In genomic region chr4:134510396-134510795, GRCm38 (mm10) we compare ENCODE assay signal across 9 mouse cellular contexts. TPM values are rescaled to one million over a fixed set of nuclear protein-coding genes. Genes with fewer than 3 reads are reported as not detected.
DNase-seq lines count a peak whose midpoint lies in the region; ATAC-seq lines count a peak whose summit lies in the region.
"Had no signal": no experiment of that assay in that cellular context is flagged by ENCODE, and none has a peak within 500 bp of the region (broad histone marks: within the 10 kb centered on the region; RNA-seq: fewer than 3 reads in every experiment).

No protein-coding gene starts in this region.

- no peak overlapping the region for H3K9ac ChIP-seq in heart, embryonic 13.5 days
- H3K9ac ChIP-seq in embryonic facial prominence, embryonic 11.5 days (replicated peaks; ENCODE audit: low read length), result no peak overlapping the region
- no peak overlapping the region for H3K9ac ChIP-seq in hindbrain, embryonic 15.5 days
- H3K9ac ChIP-seq in midbrain, embryonic 11.5 days (ENCODE audit: low read length), result no peak overlapping the region

- no peak for DNase-seq in heart, postnatal 4 days
- no peak for DNase-seq in embryonic facial prominence, embryonic 11.5 days (ENCODE audit: low spot score)
- DNase-seq in midbrain, embryonic 11.5 days (ENCODE audit: low spot score, missing footprints), result no peak
- DNase-seq in adrenal gland, adult 2 months, result no peak
- DNase-seq in spleen, postnatal 14 days (ENCODE audit: low spot score in 2 of 2), result no peak
- DNase-seq in lung, postnatal 14 days, result no peak

- WGBS in heart, embryonic 13.5 days, result 75% methylated on average over 4 of the region's 4 CpGs
- WGBS in embryonic facial prominence, embryonic 11.5 days, result 76% methylated on average over 4 of the region's 4 CpGs
- WGBS in hindbrain, embryonic 15.5 days, result 77% methylated on average over 4 of the region's 4 CpGs
- 83% methylated on average over 4 of the region's 4 CpGs for WGBS in midbrain, embryonic 11.5 days

- H3K27me3 ChIP-seq in heart, embryonic 13.5 days (replicated peaks), result no peaks in the 10 kb centered on the region
- no peaks in the 10 kb centered on the region for H3K27me3 ChIP-seq in embryonic facial prominence, embryonic 11.5 days (ENCODE audit: control insufficient read depth, insufficient read depth, low read length)
- H3K27me3 ChIP-seq in hindbrain, embryonic 15.5 days, result no peaks in the 10 kb centered on the region
- no peaks in the 10 kb centered on the region for H3K27me3 ChIP-seq in midbrain, embryonic 11.5 days (ENCODE audit: control insufficient read depth, insufficient read depth, low read length)

- H3K4me1 ChIP-seq in heart, embryonic 13.5 days, result peaks cover 41% of the 10 kb centered on the region
- no peaks in the 10 kb centered on the region for H3K4me1 ChIP-seq in embryonic facial prominence, embryonic 11.5 days (ENCODE audit: control insufficient read depth, insufficient read depth, low read length)
- H3K4me1 ChIP-seq in hindbrain, embryonic 15.5 days (replicated peaks), result peaks cover 9% of the 10 kb centered on the region
- peaks cover 15% of the 10 kb centered on the region for H3K4me1 ChIP-seq in midbrain, embryonic 11.5 days (ENCODE audit: control insufficient read depth, insufficient read depth, low read length)

- H3K4me3 ChIP-seq in heart, embryonic 13.5 days, result peak overlapping the region; percentile 75
- H3K4me3 ChIP-seq in embryonic facial prominence, embryonic 11.5 days (ENCODE audit: low read depth, low read length), result peak overlapping the region; percentile 67; the same call in 1 of the 2 replicates
- H3K4me3 ChIP-seq in hindbrain, embryonic 15.5 days, result peak overlapping the region; percentile 47
- no peak overlapping the region for H3K4me3 ChIP-seq in midbrain, embryonic 11.5 days (ENCODE audit: low read depth, low read length)

- H3K36me3 ChIP-seq in heart, embryonic 13.5 days, result peaks cover 19% of the 10 kb centered on the region
- no peaks in the 10 kb centered on the region for H3K36me3 ChIP-seq in embryonic facial prominence, embryonic 11.5 days (replicated peaks; ENCODE audit: control insufficient read depth, insufficient read depth, low read depth, low read length)
- peaks cover 12% of the 10 kb centered on the region for H3K36me3 ChIP-seq in hindbrain, embryonic 15.5 days
- no peaks in the 10 kb centered on the region for H3K36me3 ChIP-seq in midbrain, embryonic 11.5 days (ENCODE audit: control insufficient read depth, insufficient read depth, low read length)

- no peak overlapping the region for H3K27ac ChIP-seq in heart, embryonic 13.5 days (replicated peaks)
- H3K27ac ChIP-seq in embryonic facial prominence, embryonic 11.5 days (replicated peaks; ENCODE audit: low read depth, low read length), result no peak overlapping the region
- no peak overlapping the region for H3K27ac ChIP-seq in hindbrain, embryonic 15.5 days (replicated peaks)
- H3K27ac ChIP-seq in midbrain, embryonic 11.5 days (ENCODE audit: low read depth, low read length), result no peak overlapping the region

- no peaks in the 10 kb centered on the region for H3K9me3 ChIP-seq in heart, embryonic 13.5 days
- H3K9me3 ChIP-seq in embryonic facial prominence, embryonic 11.5 days (replicated peaks; ENCODE audit: control insufficient read depth, low read length), result no peaks in the 10 kb centered on the region
- no peaks in the 10 kb centered on the region for H3K9me3 ChIP-seq in hindbrain, embryonic 15.5 days
- H3K9me3 ChIP-seq in midbrain, embryonic 11.5 days (ENCODE audit: control insufficient read depth, low read length), result no peaks in the 10 kb centered on the region

- ATAC-seq in heart, embryonic 13.5 days (ENCODE audit: extremely low read depth, insufficient number of reproducible peaks, low FRiP score, low TSS enrichment), result no peak
- 0 out of 2 replicates have a peak, but pooled peaks have one; percentile 25 for ATAC-seq in embryonic facial prominence, embryonic 11.5 days (replicated peaks; ENCODE audit: insufficient number of reproducible peaks, low FRiP score, low TSS enrichment, low read depth)
- ATAC-seq in hindbrain, embryonic 15.5 days (ENCODE audit: low FRiP score, low read depth), result no peak; the same call in 1 of the 2 replicates
- peak; percentile 54 for ATAC-seq in midbrain, embryonic 11.5 days (ENCODE audit: low FRiP score)

- peak overlapping the region; percentile 95 for H3K4me2 ChIP-seq in heart, embryonic 13.5 days
- no peak overlapping the region for H3K4me2 ChIP-seq in embryonic facial prominence, embryonic 11.5 days (ENCODE audit: low read depth, low read length)
- peak overlapping the region; percentile 96 for H3K4me2 ChIP-seq in hindbrain, embryonic 15.5 days
- H3K4me2 ChIP-seq in midbrain, embryonic 11.5 days, result no peak overlapping the region

RNA-seq across cellular contexts. Expression of gene Aunip, which starts 0.4 kb away (rescaled TPM):
- 8.5 and 11.2 TPM in 2 replicates for polyA plus RNA-seq in heart, embryonic 13.5 days (2015; fragmentation: Nextera tagmentation; extraction: Ambion mirVana)
- total RNA-seq in heart, postnatal 4 days (2021), result 1 to 10 TPM; 2.9 to 3.6 TPM
- polyA plus RNA-seq in embryonic facial prominence, embryonic 11.5 days (2014; fragmentation: Nextera tagmentation; extraction: Ambion mirVana), result 7.0 and 8.3 TPM in 2 replicates
- 2.0 and 2.9 TPM in 2 replicates for polyA plus RNA-seq in hindbrain, embryonic 15.5 days (2015; fragmentation: Nextera tagmentation; extraction: Ambion mirVana)
- polyA plus RNA-seq in midbrain, embryonic 11.5 days (2014; fragmentation: Nextera tagmentation; extraction: Ambion mirVana), result 7.8 and 7.9 TPM in 2 replicates
- 1 to 10 TPM in 1 of 2 experiments, under 1 TPM in 1; 0.29 to 1.5 TPM for total RNA-seq in adrenal gland, adult 2 months (2021)
- polyA plus RNA-seq in adrenal gland, adult 2 months (2012; rRNA removed), result 0.10 and 0.16 TPM in 2 replicates
- total RNA-seq: gastrocnemius, postnatal 25 days had no signal

RNA-seq across cellular contexts. Expression of gene Paqr7, which starts 13.9 kb away (rescaled TPM):
- 10.0 and 10.9 TPM in 2 replicates for polyA plus RNA-seq in heart, embryonic 13.5 days (2015; fragmentation: Nextera tagmentation; extraction: Ambion mirVana)
- total RNA-seq in heart, postnatal 4 days (2021), result 1 to 10 TPM; 8.2 to 9.0 TPM
- polyA plus RNA-seq in embryonic facial prominence, embryonic 11.5 days (2014; fragmentation: Nextera tagmentation; extraction: Ambion mirVana), result 0.87 and 0.93 TPM in 2 replicates
- polyA plus RNA-seq in hindbrain, embryonic 15.5 days (2015; fragmentation: Nextera tagmentation; extraction: Ambion mirVana), result 30.4 and 35.2 TPM in 2 replicates
- 1.3 and 1.4 TPM in 2 replicates for polyA plus RNA-seq in midbrain, embryonic 11.5 days (2014; fragmentation: Nextera tagmentation; extraction: Ambion mirVana)
- 10 to 100 TPM; 30.3 to 78.9 TPM for total RNA-seq in adrenal gland, adult 2 months (2021)
- 196 and 204 TPM in 2 replicates for polyA plus RNA-seq in adrenal gland, adult 2 months (2012; rRNA removed)

RNA-seq across cellular contexts. Expression of gene Mtfr1l, which starts 24.8 kb away (rescaled TPM):
- 142 and 144 TPM in 2 replicates for polyA plus RNA-seq in heart, embryonic 13.5 days (2015; fragmentation: Nextera tagmentation; extraction: Ambion mirVana)
- 100 to 1,000 TPM; 145 to 150 TPM for total RNA-seq in heart, postnatal 4 days (2021)
- polyA plus RNA-seq in embryonic facial prominence, embryonic 11.5 days (2014; fragmentation: Nextera tagmentation; extraction: Ambion mirVana), result 137 and 138 TPM in 2 replicates
- 168 and 179 TPM in 2 replicates for polyA plus RNA-seq in hindbrain, embryonic 15.5 days (2015; fragmentation: Nextera tagmentation; extraction: Ambion mirVana)
- polyA plus RNA-seq in midbrain, embryonic 11.5 days (2014; fragmentation: Nextera tagmentation; extraction: Ambion mirVana), result 132 and 140 TPM in 2 replicates
- total RNA-seq in adrenal gland, adult 2 months (2021), result 100 to 1,000 TPM; 124 to 147 TPM
- 98.8 and 102 TPM in 2 replicates for polyA plus RNA-seq in adrenal gland, adult 2 months (2012; rRNA removed)

RNA-seq across cellular contexts. Expression of gene Selenon, which starts 41.6 kb away (rescaled TPM):
- polyA plus RNA-seq in heart, embryonic 13.5 days (2015; fragmentation: Nextera tagmentation; extraction: Ambion mirVana), result 7.5 and 8.0 TPM in 2 replicates
- 10 to 100 TPM; 46.4 to 49.9 TPM for total RNA-seq in heart, postnatal 4 days (2021)
- polyA plus RNA-seq in embryonic facial prominence, embryonic 11.5 days (2014; fragmentation: Nextera tagmentation; extraction: Ambion mirVana), result 23.6 and 34.4 TPM in 2 replicates
- 31.2 and 32.0 TPM in 2 replicates for polyA plus RNA-seq in hindbrain, embryonic 15.5 days (2015; fragmentation: Nextera tagmentation; extraction: Ambion mirVana)
- polyA plus RNA-seq in midbrain, embryonic 11.5 days (2014; fragmentation: Nextera tagmentation; extraction: Ambion mirVana), result 19.1 and 24.6 TPM in 2 replicates
- 10 to 100 TPM; 21.9 to 42.5 TPM for total RNA-seq in adrenal gland, adult 2 months (2021)
- polyA plus RNA-seq in adrenal gland, adult 2 months (2012; rRNA removed), result 34.5 and 35.1 TPM in 2 replicates

RNA-seq across cellular contexts. Expression of gene Stmn1, which starts 42.3 kb away (rescaled TPM):
- 988 and 1,051 TPM in 2 replicates for polyA plus RNA-seq in heart, embryonic 13.5 days (2015; fragmentation: Nextera tagmentation; extraction: Ambion mirVana)
- 100 to 1,000 TPM; 312 to 327 TPM for total RNA-seq in heart, postnatal 4 days (2021)
- polyA plus RNA-seq in embryonic facial prominence, embryonic 11.5 days (2014; fragmentation: Nextera tagmentation; extraction: Ambion mirVana), result 3,252 and 3,396 TPM in 2 replicates
- 5,846 and 6,036 TPM in 2 replicates for polyA plus RNA-seq in hindbrain, embryonic 15.5 days (2015; fragmentation: Nextera tagmentation; extraction: Ambion mirVana)
- polyA plus RNA-seq in midbrain, embryonic 11.5 days (2014; fragmentation: Nextera tagmentation; extraction: Ambion mirVana), result 4,454 and 4,703 TPM in 2 replicates
- 10 to 100 TPM; 28.7 to 31.8 TPM for total RNA-seq in adrenal gland, adult 2 months (2021)
- 1.3 and 2.4 TPM in 2 replicates for polyA plus RNA-seq in adrenal gland, adult 2 months (2012; rRNA removed)

Comparison
In these comparisons a context has a peak if more than half of its experiments do, and no peak if none do; other contexts are left out.
1. ATAC-seq: peak in embryonic facial prominence, embryonic 11.5 days (single experiment) and midbrain, embryonic 11.5 days (single experiment); none in heart, embryonic 13.5 days (single experiment) and hindbrain, embryonic 15.5 days (single experiment).
2. H3K4me2 ChIP-seq: peak in heart, embryonic 13.5 days (single experiment) and hindbrain, embryonic 15.5 days (single experiment); none in embryonic facial prominence, embryonic 11.5 days (single experiment) and midbrain, embryonic 11.5 days (single experiment).